Mouse (Mus musculus) testis, postnatal 14 days (tissue): ENCODE measurements around the gene Zfp677.
"Not testable (repeated sequence)": the region's sequence is repeated elsewhere in the genome, so short reads cannot be mapped to it uniquely, and the experiment has no call there.

Experiments
- DNase-seq: peaks from one replicate; pipeline ENCODE4 v3.0.0; 2021; ENCODE audit warnings: low spot score

Gene Zfp677

GRCm38 (mm10) chr17:21383391-21384056, at the start of gene Zfp677:
Gene Zfp677, plus strand, starts transcription at chr17:21383748.
- peak; percentile 73 for DNase-seq

- not testable (repeated sequence) for DNase-seq
Measured at GRCm38 (mm10) chr17:21368018-21368417, 15.5 kb upstream of the Zfp677 start.

DNA sequence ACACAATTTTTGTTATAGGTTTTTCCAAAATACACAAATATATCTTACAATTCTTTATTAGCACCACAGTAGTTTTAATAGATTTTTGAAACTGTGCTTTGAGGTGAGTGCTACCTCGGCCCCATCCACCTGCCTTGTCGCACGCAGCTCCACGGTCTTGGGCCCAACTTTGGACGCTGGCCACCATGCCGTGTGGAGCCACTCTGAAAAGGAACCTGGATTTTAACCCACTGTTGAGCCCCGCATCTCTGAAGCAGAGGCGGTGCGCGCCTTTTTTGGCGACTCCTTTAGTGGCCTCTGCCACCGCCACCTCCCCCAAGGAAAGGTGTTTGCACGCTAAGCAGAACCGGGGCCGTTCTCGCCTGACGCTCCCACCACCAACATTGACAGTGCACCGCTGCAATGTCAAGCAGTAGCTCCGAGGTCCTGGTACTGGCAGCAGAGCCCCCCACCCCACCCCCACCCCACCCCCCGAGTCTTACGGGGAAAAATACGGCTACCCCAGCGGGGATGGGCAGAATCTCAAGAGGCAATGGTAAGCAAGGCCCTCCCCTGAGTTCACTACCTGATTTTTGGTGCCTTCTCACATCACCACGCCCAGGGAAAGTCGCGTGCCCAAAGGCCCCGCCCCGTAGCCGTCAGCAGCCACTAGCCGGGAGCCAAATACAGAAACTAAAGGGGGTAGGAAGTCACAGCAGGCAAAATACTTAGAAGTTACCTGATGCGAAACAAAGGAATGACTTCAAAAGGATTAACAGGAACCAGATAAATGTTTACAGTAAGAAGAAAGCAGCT, 13.4 kb upstream of the Zfp677 start:
- no peak for DNase-seq

DNA sequence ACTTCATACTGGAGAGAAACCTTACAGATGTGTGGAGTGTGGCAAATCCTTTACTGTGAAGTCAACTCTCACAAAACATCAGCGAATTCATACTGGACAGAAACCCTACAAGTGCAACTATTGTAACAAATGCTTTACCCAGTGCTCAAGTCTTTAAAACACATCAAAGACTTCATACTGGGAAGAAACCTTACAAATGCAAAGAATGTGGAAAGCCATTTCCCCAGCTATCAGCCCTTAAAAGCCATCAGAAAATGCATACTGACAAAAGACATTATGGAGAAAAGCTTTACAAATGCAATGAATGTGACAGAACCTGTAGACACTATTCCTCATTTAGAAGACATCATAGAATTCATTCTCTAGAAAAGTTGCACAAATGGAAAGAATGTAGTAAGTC, 8.2 kb upstream of the Zfp677 start:
- DNase-seq = no peak

DNA sequence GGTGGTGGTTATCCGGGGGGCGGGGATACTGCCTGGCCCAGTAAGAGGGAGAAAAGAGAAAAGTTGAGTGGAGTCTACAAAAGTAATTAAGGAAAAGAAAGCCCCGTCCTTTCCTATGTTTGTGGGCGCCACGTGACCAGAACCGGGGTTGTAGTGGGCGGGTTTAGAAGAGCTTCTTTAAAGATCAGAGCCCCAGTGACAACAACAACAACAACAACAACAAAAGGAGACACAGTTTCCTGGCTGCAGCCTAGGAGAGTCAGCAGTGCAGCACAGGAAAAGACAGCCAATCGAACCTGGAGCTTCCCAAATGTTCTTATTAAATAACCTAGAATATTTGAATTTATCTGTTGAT, 486 bp downstream of the Zfp677 start:
- no peak for DNase-seq

- DNase-seq = peak; percentile 58
Measured at GRCm38 (mm10) chr17:21422664-21423599, 39.4 kb downstream of the Zfp677 start, which contains the start of gene Zfp54. Gene Zfp54, plus strand, starts transcription at chr17:21423227.

DNA sequence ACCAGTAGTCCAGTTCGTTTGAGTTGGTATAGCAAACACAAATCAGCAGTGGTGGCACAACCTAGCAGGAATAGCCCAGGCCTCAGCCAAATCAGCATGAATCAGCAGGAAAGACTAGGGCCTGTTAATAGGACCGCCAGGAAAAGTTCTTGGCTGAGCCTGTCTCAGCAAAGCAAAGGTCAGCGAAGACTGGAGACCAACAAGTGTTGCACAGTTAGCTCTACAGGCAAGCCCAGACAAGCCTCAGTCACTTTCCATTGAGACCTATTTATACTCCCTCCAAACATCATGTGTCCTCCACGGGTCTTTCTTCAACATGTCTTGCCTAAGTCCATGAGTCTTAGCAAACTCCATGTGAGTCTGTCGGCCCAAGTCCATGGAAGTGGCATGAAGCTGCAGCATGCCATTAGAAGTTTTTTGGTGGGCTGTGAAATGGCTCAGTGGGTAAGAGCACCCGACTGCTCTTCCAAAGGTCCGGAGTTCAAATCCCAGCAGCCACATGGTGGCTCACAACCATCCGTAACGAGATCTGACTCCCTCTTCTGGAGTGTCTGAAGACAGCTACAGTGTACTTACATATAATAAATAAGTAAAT, 55.4 kb downstream of the Zfp677 start:
- DNase-seq = not testable (repeated sequence)
